Mouse (Mus musculus): ENCODE data around the gene Sec24d.

DNA sequence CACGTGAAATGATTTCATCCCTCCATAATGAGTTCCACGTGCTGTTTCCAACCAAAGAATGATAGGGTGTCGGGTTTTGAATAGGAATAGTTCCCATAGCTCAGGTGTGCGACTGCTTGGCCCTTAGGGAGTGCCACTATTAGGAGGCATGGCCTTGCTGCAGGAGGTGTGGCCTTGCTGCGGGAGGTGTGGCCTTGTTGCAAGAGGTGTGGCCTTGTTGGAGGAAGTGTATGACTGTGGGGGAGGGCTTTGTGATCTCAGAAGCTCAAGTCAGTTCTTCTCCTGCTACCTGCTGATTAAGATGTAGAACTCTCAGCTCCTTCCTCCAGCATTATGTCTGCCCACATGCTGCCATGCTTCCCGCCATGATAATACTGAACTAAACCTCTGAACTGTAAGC lies 48.6 kb upstream of the Sec24d start:
- TF ChIP-seq POLR2A (IDR thresholded peaks at IDR 0.05; ENCODE audit: borderline replicate concordance, low read depth, low read length) (no peak), CTCF (IDR thresholded peaks at IDR 0.05; ENCODE audit: low read depth, low read length) (no peak)

Data from bone marrow macrophage, adult 2 months (primary cell).